Mouse (Mus musculus): ENCODE data around the gene Rcor3. TPM values are rescaled to one million over a fixed set of nuclear protein-coding genes. Genes with fewer than 3 reads are reported as not detected.
A peak's percentile ranks its signal among the peaks of the same experiment; 100 is the strongest.

The Rcor3 gene
- total RNA-seq (2022): 10 to 100 TPM; 33.0 to 37.9 (median 34.3) TPM

- peak; percentile 75 for DNase-seq (ENCODE audit: low spot score in 2 of 2)
These were observed at the start of gene Rcor3 for GRCm38 (mm10) chr1:192137926-192138910. Gene Rcor3, minus strand, starts transcription at chr1:192138062.

- no peak for DNase-seq (ENCODE audit: low spot score in 2 of 2)
These were observed 43.9 kb upstream of the Rcor3 start for GRCm38 (mm10) chr1:192181696-192182257.

- no peak for DNase-seq (ENCODE audit: low spot score in 2 of 2)
These were observed 42.0 kb upstream of the Rcor3 start for GRCm38 (mm10) chr1:192179877-192180276.

- no peak for DNase-seq (ENCODE audit: low spot score in 2 of 2)
These were observed 33.6 kb upstream of the Rcor3 start for GRCm38 (mm10) chr1:192171477-192171876.

- DNase-seq (ENCODE audit: low spot score in 2 of 2): no peak
These were observed 13.3 kb upstream of the Rcor3 start for GRCm38 (mm10) chr1:192151179-192151578.

- no peak for DNase-seq (ENCODE audit: low spot score in 2 of 2)
These were observed 2.5 kb upstream of the Rcor3 start for GRCm38 (mm10) chr1:192140313-192140712.

GRCm38 (mm10) chr1:192137291-192137925, 454 bp downstream of the Rcor3 start:
- peak; percentile 12 to 18 for DNase-seq (ENCODE audit: low spot score in 2 of 2)

- peak; percentile 67 to 78 for DNase-seq (ENCODE audit: low spot score in 2 of 2)
These were observed 1.1 kb downstream of the Rcor3 start for GRCm38 (mm10) chr1:192136561-192137290.

- no peak for DNase-seq (ENCODE audit: low spot score in 2 of 2)
These were observed 7.7 kb downstream of the Rcor3 start for GRCm38 (mm10) chr1:192130202-192130601.

- DNase-seq (ENCODE audit: low spot score in 2 of 2): no peak
These were observed 9.5 kb downstream of the Rcor3 start for GRCm38 (mm10) chr1:192128343-192128742.

- DNase-seq (ENCODE audit: low spot score in 2 of 2): no peak
These were observed 12.1 kb downstream of the Rcor3 start for GRCm38 (mm10) chr1:192125761-192126160.

- DNase-seq (ENCODE audit: low spot score in 2 of 2): no peak
These were observed 21.6 kb downstream of the Rcor3 start for GRCm38 (mm10) chr1:192116262-192116661.

- no peak for DNase-seq (ENCODE audit: low spot score in 2 of 2)
These were observed 22.5 kb downstream of the Rcor3 start for GRCm38 (mm10) chr1:192115378-192115777.

- DNase-seq (ENCODE audit: low spot score in 2 of 2): no peak
These were observed 28.7 kb downstream of the Rcor3 start for GRCm38 (mm10) chr1:192109169-192109568.

- no peak for DNase-seq (ENCODE audit: low spot score in 2 of 2)
These were observed 30.5 kb downstream of the Rcor3 start for GRCm38 (mm10) chr1:192107352-192107751.

- DNase-seq (ENCODE audit: low spot score in 2 of 2): no peak
These were observed 31.9 kb downstream of the Rcor3 start for GRCm38 (mm10) chr1:192105902-192106389.

GRCm38 (mm10) chr1:192104021-192104420, 33.8 kb downstream of the Rcor3 start:
- DNase-seq (ENCODE audit: low spot score in 2 of 2): no peak

GRCm38 (mm10) chr1:192103176-192103575, 34.7 kb downstream of the Rcor3 start:
- DNase-seq (ENCODE audit: low spot score in 2 of 2): no peak

GRCm38 (mm10) chr1:192101359-192101758, 36.5 kb downstream of the Rcor3 start:
- peak in 1 of 2 experiments; percentile 81 for DNase-seq (ENCODE audit: low spot score in 2 of 2)

GRCm38 (mm10) chr1:192100742-192101141, 37.1 kb downstream of the Rcor3 start:
- no peak for DNase-seq (ENCODE audit: low spot score in 2 of 2)

GRCm38 (mm10) chr1:192095626-192096025, 42.2 kb downstream of the Rcor3 start:
- DNase-seq (ENCODE audit: low spot score in 2 of 2): no peak
